Mouse (Mus musculus): ENCODE measurements around the gene Mllt1.

Gene Mllt1

GRCm38 (mm10) chr17:56934545-56935330, 477 bp downstream of the Mllt1 start:
- peak; percentile 70 for DNase-seq

- no peak for DNase-seq
These were observed 1.8 kb downstream of the Mllt1 start for GRCm38 (mm10) chr17:56933395-56933794.

GRCm38 (mm10) chr17:56930026-56930425, 5.2 kb downstream of the Mllt1 start:
- no peak for DNase-seq

GRCm38 (mm10) chr17:56929530-56929929, 5.7 kb downstream of the Mllt1 start:
- DNase-seq: no peak

- DNase-seq: no peak
These were observed 6.1 kb downstream of the Mllt1 start for GRCm38 (mm10) chr17:56929101-56929500.

DNA sequence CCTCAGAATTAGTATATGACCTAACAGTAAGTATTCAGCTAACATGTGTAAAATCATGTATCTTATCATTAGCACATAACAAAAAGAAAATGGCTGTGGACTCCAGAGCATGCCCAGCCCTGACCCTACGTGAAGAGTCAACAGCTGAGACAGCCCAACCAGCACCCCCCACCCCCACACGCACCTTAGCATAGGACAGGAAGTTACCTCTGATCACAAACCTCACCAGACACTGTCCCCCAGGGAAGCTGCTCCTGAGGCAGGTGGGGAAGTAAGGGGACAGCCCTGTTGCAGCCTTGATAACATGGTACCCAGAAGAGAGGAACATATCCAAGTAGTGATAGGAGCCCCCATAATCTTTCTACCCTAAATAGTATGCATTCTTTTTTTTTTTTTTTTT, 9.2 kb downstream of the Mllt1 start:
- DNase-seq: no peak

DNA sequence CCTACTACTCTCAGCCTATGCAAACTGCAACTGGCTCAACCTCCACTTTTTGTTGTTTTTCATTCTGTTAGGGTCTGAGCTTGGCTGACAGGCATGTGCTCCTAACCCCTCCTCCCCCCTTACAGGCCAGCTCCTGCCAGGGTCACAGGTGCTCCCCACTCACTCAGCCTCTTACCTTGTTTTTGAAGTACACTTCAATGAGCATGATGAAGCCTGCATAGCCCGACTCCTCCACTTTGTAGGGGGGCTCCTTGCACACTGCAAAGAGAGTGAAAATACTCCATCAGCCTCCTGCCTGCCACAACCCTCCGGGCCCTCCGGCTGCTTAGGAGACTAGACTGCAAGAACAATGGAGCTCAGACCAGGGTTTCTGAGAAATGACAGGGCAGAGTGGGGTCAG, 15.5 kb downstream of the Mllt1 start:
- DNase-seq: no peak

- DNase-seq: no peak
These were observed 18.0 kb downstream of the Mllt1 start for GRCm38 (mm10) chr17:56917166-56917565.

DNA sequence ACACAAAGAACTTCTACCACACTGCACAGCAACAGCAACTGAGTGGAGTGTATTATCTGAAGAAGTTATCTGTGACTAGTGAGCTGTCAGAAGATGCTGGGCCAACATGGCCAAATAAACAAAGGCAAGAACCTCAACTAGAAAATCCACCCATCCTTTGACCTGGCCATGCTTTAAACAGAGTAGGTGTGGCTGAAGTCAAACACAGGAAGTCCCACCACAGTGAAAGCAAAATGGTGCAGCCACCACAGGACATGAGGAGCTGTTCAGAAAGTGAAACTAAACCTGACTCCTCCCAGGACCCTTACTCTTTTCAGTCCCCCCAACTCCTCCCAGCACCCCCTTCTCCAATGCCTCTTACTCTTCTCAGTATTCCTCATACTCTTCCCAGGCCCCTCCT, 21.8 kb downstream of the Mllt1 start:
- no peak for DNase-seq

GRCm38 (mm10) chr17:56913023-56913422, 22.2 kb downstream of the Mllt1 start:
- DNase-seq: no peak

DNA sequence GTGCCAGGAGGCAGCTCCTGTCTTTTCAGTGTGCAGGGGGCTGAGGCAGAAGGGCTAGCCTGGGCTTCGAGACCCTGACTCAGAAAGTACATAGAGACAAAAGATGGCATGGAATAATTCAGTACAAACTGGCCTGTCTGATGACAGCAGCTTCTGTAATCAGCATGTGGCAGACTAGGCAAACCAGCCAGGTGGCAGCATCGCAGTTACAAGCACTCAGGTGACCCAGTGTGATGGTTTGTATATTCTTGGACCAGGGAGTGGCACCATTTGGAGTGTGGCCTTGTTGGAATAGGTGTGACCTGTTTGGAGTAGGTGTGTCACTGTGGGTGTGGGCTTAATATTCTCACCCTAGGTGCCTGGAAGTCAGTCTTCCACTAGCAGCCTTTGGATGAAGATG, 25.5 kb downstream of the Mllt1 start:
- DNase-seq: peak; percentile 53

- DNase-seq: peak; percentile 26
These were observed 27.3 kb downstream of the Mllt1 start for GRCm38 (mm10) chr17:56907887-56908286.

DNA sequence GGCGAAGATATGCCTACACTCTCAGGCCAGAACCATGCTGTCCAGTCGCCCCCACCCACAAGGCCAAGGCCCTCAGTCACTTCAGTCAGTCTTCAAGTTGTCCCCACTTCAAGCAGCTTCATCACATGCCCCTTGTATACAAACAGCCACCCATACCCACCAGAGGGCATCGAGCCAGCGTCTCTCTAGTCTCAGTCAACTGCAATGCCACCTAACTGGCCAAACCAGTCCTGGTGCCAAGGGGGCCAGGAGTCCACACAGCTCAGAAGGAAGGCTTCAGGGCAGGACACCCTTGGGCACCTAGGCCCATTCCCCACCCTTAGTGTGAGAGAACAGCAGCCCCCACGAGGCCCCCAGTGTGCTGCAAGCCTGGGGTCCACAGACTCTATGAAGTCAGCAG, 28.1 kb downstream of the Mllt1 start:
- DNase-seq: no peak

DNA sequence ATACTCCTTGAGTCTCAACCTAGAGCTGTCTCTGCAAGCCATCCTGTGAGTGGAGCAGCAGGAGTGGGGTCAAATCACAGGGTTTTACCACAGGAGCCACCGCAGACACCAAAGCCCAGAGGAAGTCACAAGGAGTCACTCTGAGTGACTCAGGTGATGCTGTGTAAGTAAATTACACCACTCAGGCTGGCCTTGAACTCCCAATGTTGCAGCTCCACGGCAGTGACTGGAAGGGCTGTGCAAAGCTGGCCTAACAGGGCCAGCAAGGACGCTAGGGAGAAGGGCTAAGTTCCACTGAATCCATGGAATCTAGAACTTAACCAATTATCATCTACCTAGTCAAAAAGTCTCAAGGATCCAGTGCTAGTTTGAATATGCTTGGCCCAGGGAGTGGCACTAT, 29.0 kb downstream of the Mllt1 start:
- no peak for DNase-seq

DNA sequence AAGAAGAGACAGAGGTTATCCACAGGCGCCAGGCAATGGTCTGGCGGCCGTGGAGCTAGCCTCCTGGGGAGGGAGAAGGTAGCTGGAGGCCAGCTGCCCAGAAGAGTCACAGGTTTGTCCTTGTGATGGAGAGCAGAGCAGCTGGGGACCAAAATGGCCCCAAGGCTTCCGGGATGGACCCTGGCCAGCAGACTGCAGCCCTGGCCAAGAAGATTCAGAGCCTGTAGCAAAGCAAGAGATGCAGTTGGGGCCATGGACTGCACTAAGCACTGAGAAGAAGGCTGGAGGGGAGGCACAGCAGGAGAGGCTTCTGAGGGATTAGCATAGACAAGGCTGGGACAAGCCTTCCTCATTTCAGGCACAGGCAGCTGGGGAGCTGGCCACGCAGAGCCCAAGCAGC, 32.5 kb downstream of the Mllt1 start:
- DNase-seq: no peak

DNA sequence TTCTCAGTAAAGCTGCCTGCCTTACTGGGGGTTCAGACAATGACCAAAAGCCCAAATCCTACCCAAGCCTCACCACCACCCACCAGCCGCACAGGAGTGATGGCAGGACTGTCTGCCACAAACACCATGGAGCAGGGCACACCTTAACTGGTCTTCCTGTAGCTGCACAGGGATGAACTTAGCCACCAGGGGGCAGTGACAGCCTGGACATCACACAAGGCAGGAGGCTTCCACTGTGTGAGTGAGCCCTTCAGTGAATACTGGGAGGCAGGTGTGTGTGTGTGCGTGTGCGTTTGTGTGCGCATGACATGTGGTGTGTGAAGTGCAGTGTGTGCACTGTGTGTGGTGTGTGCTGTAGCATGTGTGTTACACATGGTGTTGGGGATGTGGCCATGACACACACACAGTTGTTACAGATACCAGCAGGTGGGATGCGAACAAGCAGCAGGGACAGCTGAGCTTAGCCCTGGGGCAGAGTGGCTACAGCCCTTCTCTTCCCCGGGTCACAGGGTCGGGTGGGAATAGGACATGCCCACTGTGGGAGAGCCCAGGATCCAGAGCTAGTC, 37.5 kb downstream of the Mllt1 start:
- peak; percentile 83 for DNase-seq

GRCm38 (mm10) chr17:56896513-56897129, 38.6 kb downstream of the Mllt1 start:
- DNase-seq: no peak

DNA sequence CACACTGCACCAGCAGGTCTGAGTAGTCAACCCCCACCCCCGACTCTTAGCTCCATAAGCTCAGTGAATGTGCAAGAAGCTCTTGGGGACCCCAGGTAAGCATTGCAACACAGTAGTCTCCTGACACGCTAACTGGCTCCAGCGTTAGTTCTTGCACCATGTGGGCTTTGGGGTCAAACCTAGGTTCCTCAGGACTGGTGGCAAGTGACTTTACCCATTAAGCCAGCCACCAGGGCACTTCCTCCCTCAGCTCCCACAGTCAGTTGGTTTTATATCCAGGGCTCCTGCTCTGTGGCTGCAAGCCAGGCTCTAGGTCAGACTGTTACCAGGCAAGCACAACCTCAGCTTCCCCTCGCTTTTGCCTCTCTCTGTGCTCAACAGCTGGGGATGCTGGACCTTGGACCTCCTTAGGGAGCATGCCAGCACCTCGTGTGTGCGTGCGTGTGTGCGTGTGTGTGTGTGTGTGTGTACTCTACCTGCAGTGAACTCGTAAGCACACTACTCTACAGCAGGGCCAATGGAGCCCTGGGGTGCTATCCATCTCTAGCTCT, 39.8 kb downstream of the Mllt1 start:
- no peak for DNase-seq

DNA sequence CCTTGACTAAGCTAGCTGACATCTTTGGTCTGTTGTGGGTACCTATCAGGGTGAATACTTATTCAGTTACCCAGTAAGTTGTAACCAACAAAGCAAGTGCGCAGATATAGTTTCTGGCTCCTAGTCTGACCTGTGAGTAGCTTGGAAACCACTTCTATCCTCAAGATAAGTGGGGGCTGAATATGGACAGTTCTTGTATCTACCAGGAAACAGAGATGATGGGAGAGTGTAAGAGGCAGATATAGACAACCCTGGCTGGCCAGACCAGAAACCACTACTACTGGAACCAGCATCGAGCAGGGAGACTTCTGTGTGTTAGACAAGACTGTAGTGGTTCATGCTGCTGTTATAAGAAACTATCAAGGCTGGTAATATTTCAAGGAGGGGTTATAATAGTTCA, 45.2 kb downstream of the Mllt1 start:
- DNase-seq: no peak

- no peak for DNase-seq
These were observed 47.2 kb downstream of the Mllt1 start for GRCm38 (mm10) chr17:56888050-56888449.

DNA sequence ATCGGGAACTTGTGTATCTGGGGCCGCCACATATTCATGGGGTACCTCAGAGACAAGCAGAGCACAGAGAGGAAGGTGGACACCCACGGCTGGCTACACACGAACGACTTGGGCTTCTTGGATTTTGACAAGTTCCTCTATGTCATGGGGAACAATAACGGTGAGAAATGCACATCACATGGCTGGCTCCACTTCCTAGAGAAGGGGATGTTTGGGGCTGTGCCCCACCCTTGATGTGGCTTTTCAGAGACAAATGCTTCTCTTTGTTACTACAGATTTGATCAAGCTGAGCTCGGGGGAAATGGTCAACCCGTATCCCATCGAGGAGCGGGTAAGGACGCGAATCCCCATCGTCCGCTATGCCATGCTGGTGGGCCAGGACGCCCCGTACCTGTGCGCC, 50.4 kb downstream of the Mllt1 start:
- DNase-seq: no peak

- DNase-seq: no peak
These were observed 50.9 kb downstream of the Mllt1 start for GRCm38 (mm10) chr17:56884331-56884730.

DNA sequence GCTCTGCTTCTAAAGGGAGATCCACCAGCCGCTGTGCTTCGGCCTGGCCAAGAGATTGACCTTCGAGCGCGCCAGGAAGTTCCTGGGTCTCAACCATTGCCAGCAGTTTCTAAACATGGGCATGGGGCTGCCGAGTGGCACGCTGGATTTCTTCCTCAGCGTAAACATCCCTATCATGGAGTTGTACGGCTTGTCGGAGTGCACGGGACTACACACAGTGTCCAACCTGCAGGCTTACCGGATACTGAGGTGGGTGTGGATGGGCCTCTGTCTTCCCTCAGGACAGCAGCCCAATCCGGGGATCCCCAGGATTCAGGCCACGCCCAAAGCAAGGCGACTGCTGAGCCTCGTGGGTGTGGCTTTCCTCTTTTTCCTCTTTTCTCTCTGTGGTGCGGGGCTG, 51.6 kb downstream of the Mllt1 start:
- DNase-seq: no peak

DNA sequence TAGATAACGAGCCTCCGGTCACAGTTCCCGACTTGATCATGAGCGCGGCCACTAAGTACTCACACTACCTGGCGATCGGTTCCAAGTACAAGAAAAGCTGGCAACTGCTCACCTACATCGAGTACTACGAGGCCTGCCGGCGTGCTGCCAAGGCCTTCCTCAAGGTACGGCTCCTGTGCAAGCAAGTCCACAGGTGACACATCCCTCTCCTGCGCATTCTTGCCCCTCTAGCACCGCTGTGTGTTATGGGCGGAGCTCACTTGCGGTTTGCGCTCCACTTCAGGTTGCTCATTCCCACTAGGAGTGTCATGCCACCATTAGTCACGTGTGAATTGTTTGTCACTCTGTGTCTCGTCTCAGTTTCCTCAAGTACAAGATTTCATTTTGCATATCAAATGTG, 57.8 kb downstream of the Mllt1 start:
- no peak for DNase-seq

Measured in cerebellum, adult 9-10 months (tissue).